Mouse (Mus musculus) cerebellum, adult 9-10 months (tissue): ENCODE data around the gene N4bp2l1.

Experiments
- DNase-seq: peaks from one replicate; pipeline ENCODE4 v3.0.0; 2022

N4bp2l1 gene

GRCm38 (mm10) chr5:150598202-150599119 lies 1.5 kb upstream of the N4bp2l1 start:
- no peak for DNase-seq

- no peak for DNase-seq
These were observed 1.5 kb downstream of the N4bp2l1 start for GRCm38 (mm10) chr5:150595366-150596016.

- peak; percentile 55 for DNase-seq
These were observed 2.2 kb downstream of the N4bp2l1 start for GRCm38 (mm10) chr5:150594649-150595339.

- DNase-seq: peak; percentile 72
These were observed 3.0 kb downstream of the N4bp2l1 start for GRCm38 (mm10) chr5:150593756-150594648.

GRCm38 (mm10) chr5:150592904-150593755 lies 3.9 kb downstream of the N4bp2l1 start:
- peak; percentile 68 for DNase-seq

- peak; percentile 38 for DNase-seq
These were observed 4.6 kb downstream of the N4bp2l1 start for GRCm38 (mm10) chr5:150592186-150592903.

- no peak for DNase-seq
These were observed 7.0 kb downstream of the N4bp2l1 start for GRCm38 (mm10) chr5:150589945-150590344.

- DNase-seq: no peak
These were observed 12.7 kb downstream of the N4bp2l1 start for GRCm38 (mm10) chr5:150584337-150584729.

GRCm38 (mm10) chr5:150583622-150584336 lies 13.2 kb downstream of the N4bp2l1 start:
- peak; percentile 47 for DNase-seq

- no peak for DNase-seq
These were observed 13.8 kb downstream of the N4bp2l1 start for GRCm38 (mm10) chr5:150583181-150583580.

GRCm38 (mm10) chr5:150581180-150581579 lies 15.8 kb downstream of the N4bp2l1 start:
- DNase-seq: no peak

- DNase-seq: no peak
These were observed 18.3 kb downstream of the N4bp2l1 start for GRCm38 (mm10) chr5:150578613-150579171.

GRCm38 (mm10) chr5:150576832-150577231 lies 20.2 kb downstream of the N4bp2l1 start:
- DNase-seq: no peak

GRCm38 (mm10) chr5:150574885-150575284 lies 22.1 kb downstream of the N4bp2l1 start:
- no peak for DNase-seq

- DNase-seq: no peak
These were observed 22.6 kb downstream of the N4bp2l1 start for GRCm38 (mm10) chr5:150574403-150574802.

GRCm38 (mm10) chr5:150570496-150571219 lies 26.3 kb downstream of the N4bp2l1 start:
- DNase-seq: no peak

- DNase-seq: no peak
These were observed 30.0 kb downstream of the N4bp2l1 start for GRCm38 (mm10) chr5:150566971-150567370.

GRCm38 (mm10) chr5:150566226-150566625 lies 30.8 kb downstream of the N4bp2l1 start:
- DNase-seq: no peak

GRCm38 (mm10) chr5:150564426-150564825 lies 32.6 kb downstream of the N4bp2l1 start:
- DNase-seq: no peak
